Mouse (Mus musculus): ENCODE results near the gene L3mbtl3. TPM values are rescaled to one million over a fixed set of nuclear protein-coding genes. Genes with fewer than 3 reads are reported as not detected.
A peak's percentile ranks its signal among the peaks of the same experiment; 100 is the strongest.

Gene L3mbtl3
- polyA plus RNA-seq (2016; fragmentation: Nextera tagmentation; extraction: Ambion mirVana): 22.3 and 24.7 TPM in 2 replicates

DNA sequence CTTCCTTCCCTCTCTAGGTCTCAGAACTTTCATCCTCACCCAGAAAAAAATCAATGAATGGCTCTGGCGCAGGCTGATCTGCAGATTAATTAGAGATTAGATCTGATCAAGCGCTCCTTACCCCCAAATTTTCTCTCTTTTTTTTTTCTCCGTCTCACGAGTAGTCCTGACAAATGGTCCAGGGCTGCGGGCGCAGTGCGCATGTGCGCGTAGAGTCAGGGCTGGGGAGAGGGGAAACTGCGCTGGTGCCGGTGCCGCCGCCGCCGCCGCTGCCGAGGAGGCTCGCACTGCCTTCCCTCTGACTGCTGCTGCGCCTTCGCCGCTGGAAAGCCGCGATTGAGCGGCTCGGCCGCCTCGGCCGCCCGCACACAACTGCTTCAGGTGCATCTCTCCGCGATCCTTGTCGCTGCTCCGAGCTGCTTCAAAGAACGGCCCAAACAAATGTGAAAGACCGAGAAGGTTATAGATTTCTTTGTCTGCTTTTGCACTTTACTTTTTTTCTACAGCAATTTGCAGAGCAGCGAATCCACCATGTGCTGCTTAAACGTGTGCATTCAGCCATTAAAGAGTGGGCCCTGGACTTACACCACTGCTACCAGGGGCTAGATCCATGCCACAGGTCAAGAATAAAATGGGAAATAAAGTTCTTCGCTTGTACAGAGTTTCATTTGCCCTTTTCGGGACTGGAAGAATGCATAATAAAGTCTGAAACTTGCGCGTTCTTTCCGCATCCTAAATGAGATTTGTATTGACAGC is at the start of gene L3mbtl3:
Gene L3mbtl3, minus strand, starts transcription at position 182 of the 756 bp plus-strand sequence.
- Histone ChIP-seq H3K4me1 (peaks cover 24% of the 10 kb centered on the region), H3K9ac (peak within 1 kb of the TSS; percentile 93), H3K9me3 (no peaks in the 10 kb centered on the region), H3K36me3 (replicated peaks) (no peaks in the 10 kb centered on the region), H3K4me3 (replicated peaks) (peak within 1 kb of the TSS; percentile 89), H3K4me2 (peak within 1 kb of the TSS; percentile 82), H3K27me3 (no peaks in the 10 kb centered on the region), H3K27ac (peak within 1 kb of the TSS; percentile 95)
- under 1% methylated on average over 42 of the region's 42 CpGs for WGBS
- peak; percentile 83 for ATAC-seq (ENCODE audit: low FRiP score)

DNA sequence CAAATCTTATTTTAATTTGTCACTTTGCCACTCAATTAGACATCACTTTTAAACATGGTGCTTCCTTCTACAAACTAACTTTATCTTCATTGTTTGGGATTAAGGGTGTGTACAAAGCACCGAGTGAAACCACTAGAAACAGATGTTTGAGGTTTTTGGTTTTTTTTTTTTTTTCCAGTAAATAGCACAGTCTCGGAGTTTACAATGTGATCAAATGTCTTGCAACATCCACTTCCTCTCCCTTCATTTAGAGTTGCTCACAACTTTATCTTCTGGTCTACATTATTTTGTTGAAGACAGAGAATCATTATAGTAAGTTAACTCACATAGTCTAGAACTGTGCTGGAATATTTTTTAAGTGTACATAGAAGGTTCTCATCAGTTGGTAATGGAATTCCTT is 45.4 kb upstream of the L3mbtl3 start:
- Histone ChIP-seq H3K9me3 (no peaks in the 10 kb centered on the region), H3K4me1 (no peaks in the 10 kb centered on the region), H3K36me3 (replicated peaks) (no peaks in the 10 kb centered on the region), H3K4me3 (replicated peaks) (no peak overlapping the region), H3K27me3 (no peaks in the 10 kb centered on the region), H3K9ac (no peak overlapping the region), H3K27ac (no peak overlapping the region), H3K4me2 (no peak overlapping the region)
- 83% methylated on average over 2 of the region's 2 CpGs for WGBS
- no peak for ATAC-seq (ENCODE audit: low FRiP score)

DNA sequence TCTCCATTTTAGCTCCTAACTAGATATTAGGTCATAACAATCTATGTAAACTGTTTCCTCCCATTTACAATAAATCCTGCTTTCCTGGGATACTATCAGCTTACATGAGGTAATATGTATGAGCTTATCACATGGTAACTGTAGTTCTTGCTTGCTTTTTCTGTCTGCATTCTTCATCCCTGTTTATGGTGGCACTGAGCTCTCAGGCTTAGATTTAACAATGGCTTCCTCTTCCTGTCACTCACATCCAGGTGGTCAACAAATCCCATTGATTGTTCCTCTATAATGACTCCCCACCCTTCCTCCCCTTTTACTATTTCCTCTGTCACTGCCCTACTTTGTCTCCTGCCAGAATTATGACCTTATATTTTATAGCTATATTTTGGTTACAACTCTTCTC is 12.9 kb upstream of the L3mbtl3 start:
- Histone ChIP-seq H3K4me2 (no peak overlapping the region), H3K9me3 (no peaks in the 10 kb centered on the region), H3K9ac (no peak overlapping the region), H3K27ac (no peak overlapping the region), H3K36me3 (replicated peaks) (no peaks in the 10 kb centered on the region), H3K4me1 (no peaks in the 10 kb centered on the region), H3K27me3 (no peaks in the 10 kb centered on the region), H3K4me3 (replicated peaks) (no peak overlapping the region)
- no peak for ATAC-seq (ENCODE audit: low FRiP score)

GRCm38 (mm10) chr10:26377332-26377602 is 1.5 kb upstream of the L3mbtl3 start:
- ATAC-seq (ENCODE audit: low FRiP score): no peak
- 78% methylated on average over 6 of the region's 6 CpGs for WGBS

DNA sequence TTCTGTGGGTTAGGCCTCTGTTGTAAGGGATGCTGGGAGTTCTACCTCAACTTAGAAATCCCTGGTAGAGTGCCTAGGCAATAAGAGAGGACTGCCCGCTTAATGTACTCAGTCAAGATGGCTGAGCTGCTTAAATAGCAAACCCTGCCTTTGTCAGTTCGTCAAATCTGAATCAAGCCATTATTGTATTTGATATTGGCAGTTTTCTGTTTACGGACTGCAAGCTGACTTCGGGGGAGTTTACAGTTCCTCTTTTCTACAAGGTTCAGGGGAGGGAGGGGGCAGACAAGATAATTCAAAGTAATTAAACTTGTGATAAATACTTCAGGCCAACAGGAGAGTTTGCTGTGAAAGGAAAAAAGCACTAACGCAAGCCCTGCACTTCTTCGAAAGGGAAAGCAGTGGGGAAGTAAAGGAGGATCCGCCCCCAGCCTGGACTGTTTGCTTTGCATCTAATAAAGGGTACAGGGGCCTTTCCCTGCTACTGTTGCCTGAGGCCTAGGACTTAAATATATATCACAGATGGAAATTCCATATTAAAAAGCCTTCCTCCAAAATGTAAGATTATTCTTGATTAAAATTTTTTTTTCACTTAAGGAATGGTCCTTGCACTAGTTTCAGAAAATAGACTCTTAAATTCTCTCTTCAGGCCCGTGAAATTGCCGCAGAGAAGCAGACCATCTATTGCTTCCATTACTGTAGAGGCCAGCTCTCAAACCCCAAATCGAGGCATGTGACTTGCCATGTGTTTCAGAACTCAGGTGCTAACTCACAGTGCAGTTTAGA is 968 bp upstream of the L3mbtl3 start:
- no peak for ATAC-seq (ENCODE audit: low FRiP score)
- Histone ChIP-seq H3K4me2 (peak overlapping the region; percentile 82), H3K4me3 (replicated peaks) (peak overlapping the region; percentile 89), H3K27me3 (no peaks in the 10 kb centered on the region), H3K4me1 (peaks cover 18% of the 10 kb centered on the region), H3K9ac (peak overlapping the region; percentile 93), H3K27ac (peak overlapping the region; percentile 95; the same call in 1 of the 2 replicates), H3K9me3 (no peaks in the 10 kb centered on the region), H3K36me3 (replicated peaks) (no peaks in the 10 kb centered on the region)
- 32% methylated on average over 10 of the region's 10 CpGs for WGBS

More at GRCm38 (mm10) chr10:26377332-26377602, 1.5 kb upstream of the L3mbtl3 start:
- Histone ChIP-seq H3K4me2 (0 out of 2 replicates have a peak overlapping the region, but pooled peaks have one; percentile 82), H3K4me1 (peaks cover 14% of the 10 kb centered on the region), H3K9me3 (no peaks in the 10 kb centered on the region), H3K4me3 (replicated peaks) (no peak overlapping the region), H3K27me3 (no peaks in the 10 kb centered on the region), H3K36me3 (replicated peaks) (no peaks in the 10 kb centered on the region), H3K27ac (no peak overlapping the region), H3K9ac (no peak overlapping the region)

DNA sequence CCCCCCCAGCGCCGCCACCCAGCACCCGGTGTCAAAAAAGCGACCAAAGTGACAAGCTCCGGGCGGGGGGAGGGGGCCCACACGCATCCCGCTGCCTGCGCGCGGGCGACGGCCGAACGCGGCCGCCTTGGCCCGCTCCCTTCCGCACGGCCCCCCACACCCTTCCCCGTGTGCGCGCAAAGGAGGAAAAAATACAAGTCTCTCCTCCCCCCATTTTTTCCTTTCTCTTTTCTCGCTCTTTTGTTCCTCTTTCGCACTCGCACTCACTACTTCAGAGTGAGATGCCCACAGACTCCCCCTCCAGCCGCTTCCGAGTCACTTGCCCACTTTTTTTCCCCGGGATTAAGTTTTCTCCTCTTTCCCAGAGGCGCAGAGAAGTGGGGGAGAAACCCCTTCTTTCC is 420 bp downstream of the L3mbtl3 start:
- Histone ChIP-seq H3K9me3 (no peaks in the 10 kb centered on the region), H3K36me3 (replicated peaks) (no peaks in the 10 kb centered on the region), H3K4me1 (peaks cover 24% of the 10 kb centered on the region), H3K4me3 (replicated peaks) (peak overlapping the region; percentile 89), H3K4me2 (peak overlapping the region; percentile 82), H3K9ac (peak overlapping the region; percentile 93), H3K27me3 (no peaks in the 10 kb centered on the region), H3K27ac (peak overlapping the region; percentile 95)
- under 1% methylated on average over 25 of the region's 30 CpGs for WGBS
- peak; percentile 57 for ATAC-seq (ENCODE audit: low FRiP score)

- peak overlapping the region; percentile 93 for H3K9ac ChIP-seq
- H3K4me1 ChIP-seq: peaks cover 24% of the 10 kb centered on the region
- no peaks in the 10 kb centered on the region for H3K9me3 ChIP-seq
- peak overlapping the region; percentile 89 for H3K4me3 ChIP-seq (replicated peaks)
- no peaks in the 10 kb centered on the region for H3K27me3 ChIP-seq
- peak; percentile 71 for ATAC-seq (ENCODE audit: low FRiP score)
- under 1% methylated on average over 47 of the region's 101 CpGs for WGBS
- no peaks in the 10 kb centered on the region for H3K36me3 ChIP-seq (replicated peaks)
- peak overlapping the region; percentile 95 for H3K27ac ChIP-seq
- peak overlapping the region; percentile 82 for H3K4me2 ChIP-seq
Measured at GRCm38 (mm10) chr10:26374436-26375311, 1.1 kb downstream of the L3mbtl3 start.

- Histone ChIP-seq H3K27ac (peak overlapping the region; percentile 95), H3K4me1 (peaks cover 24% of the 10 kb centered on the region), H3K4me3 (replicated peaks) (peak overlapping the region; percentile 89), H3K27me3 (no peaks in the 10 kb centered on the region), H3K9me3 (no peaks in the 10 kb centered on the region), H3K9ac (peak overlapping the region; percentile 93), H3K4me2 (peak overlapping the region; percentile 82), H3K36me3 (replicated peaks) (no peaks in the 10 kb centered on the region)
- under 1% methylated on average over 68 of the region's 71 CpGs for WGBS
- peak; percentile 49 for ATAC-seq (ENCODE audit: low FRiP score)
Measured at GRCm38 (mm10) chr10:26373951-26374435, 1.8 kb downstream of the L3mbtl3 start.

DNA sequence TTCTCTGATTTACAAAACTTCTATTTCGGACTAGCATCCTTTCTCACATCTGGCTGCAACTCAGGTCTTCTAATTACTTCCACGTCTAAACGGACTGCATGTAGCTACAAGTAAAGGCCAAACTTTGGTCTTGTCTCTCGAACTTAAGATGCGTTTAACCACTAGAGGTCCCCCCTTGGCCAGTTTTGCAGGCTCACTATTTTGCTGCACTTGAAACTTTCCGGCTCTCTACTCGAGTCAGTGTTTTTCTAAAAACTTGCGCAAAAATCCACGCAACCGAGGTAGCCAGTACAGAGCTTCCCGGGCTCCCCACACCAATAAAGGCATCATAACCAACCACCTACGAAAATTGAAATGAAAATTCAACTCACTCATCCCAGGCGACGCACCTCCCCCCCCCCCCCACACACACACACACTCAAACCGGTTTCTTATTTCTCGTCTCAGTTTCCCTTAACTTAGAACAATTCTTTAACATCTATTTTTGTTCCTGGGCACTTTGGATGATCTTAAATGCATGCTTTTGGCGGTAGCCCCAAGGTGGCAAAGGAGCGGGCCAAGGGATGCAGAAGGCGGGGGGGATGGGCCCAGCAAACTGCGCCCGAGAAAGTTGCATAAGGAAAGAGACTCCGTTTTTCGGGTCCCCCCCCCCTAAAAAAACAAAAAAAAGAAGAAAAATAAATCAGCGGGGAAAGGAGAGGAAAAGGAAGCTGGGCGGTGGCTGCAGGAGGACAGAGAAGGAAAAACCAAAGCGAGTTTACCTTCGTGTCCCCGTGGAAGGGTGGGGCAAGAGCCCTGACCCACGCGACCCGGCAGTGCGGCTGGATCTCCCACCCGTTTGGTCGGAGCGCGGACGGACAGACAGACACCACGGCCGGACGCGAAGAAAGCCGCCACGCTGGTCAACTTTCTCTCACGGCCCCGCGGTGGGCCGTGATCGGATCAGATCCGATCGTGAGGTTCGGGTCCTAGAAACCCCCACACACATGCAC is 2.5 kb downstream of the L3mbtl3 start:
- Histone ChIP-seq H3K4me3 (replicated peaks) (peak overlapping the region; percentile 89), H3K9me3 (no peaks in the 10 kb centered on the region), H3K27ac (peak overlapping the region; percentile 95), H3K4me1 (peaks cover 24% of the 10 kb centered on the region), H3K36me3 (replicated peaks) (no peaks in the 10 kb centered on the region; the same call in 1 of the 2 replicates), H3K27me3 (no peaks in the 10 kb centered on the region), H3K4me2 (peak overlapping the region; percentile 82), H3K9ac (peak overlapping the region; percentile 93)
- under 1% methylated on average over 51 of the region's 51 CpGs for WGBS
- ATAC-seq (ENCODE audit: low FRiP score): no peak

- Histone ChIP-seq H3K4me2 (no peak overlapping the region), H3K9ac (no peak overlapping the region)
Measured at GRCm38 (mm10) chr10:26371416-26371815, 4.4 kb downstream of the L3mbtl3 start.

DNA sequence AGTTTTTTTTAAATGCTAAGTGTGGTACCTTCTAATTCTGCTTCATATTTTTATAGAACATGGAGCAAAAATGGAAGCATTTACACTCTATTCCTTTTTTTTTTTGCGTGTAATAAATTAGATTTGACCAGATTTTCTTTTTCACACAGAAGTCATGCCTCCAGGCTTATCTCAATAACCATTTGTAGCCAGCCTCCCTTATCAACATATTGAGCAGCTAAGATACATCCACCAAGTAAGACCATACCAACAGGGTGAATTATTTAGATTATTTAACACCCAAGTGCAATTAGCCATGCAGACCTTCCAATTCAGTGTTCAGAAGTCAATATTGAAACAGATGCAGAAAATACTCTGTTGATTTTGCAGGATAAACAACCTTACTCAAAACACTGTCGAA is 10.8 kb downstream of the L3mbtl3 start:
- Histone ChIP-seq H3K4me2 (no peak overlapping the region), H3K4me1 (peaks cover 11% of the 10 kb centered on the region; the same call in 1 of the 2 replicates), H3K27me3 (no peaks in the 10 kb centered on the region), H3K9ac (no peak overlapping the region), H3K36me3 (replicated peaks) (no peaks in the 10 kb centered on the region; the same call in 1 of the 2 replicates), H3K27ac (no peak overlapping the region), H3K4me3 (replicated peaks) (no peak overlapping the region), H3K9me3 (no peaks in the 10 kb centered on the region)
- WGBS: 93% methylated on average over 2 of the region's 2 CpGs
- ATAC-seq (ENCODE audit: low FRiP score): no peak

More at GRCm38 (mm10) chr10:26371416-26371815, 4.4 kb downstream of the L3mbtl3 start:
- 74% methylated on average over 7 of the region's 7 CpGs for WGBS
- Histone ChIP-seq H3K9me3 (no peaks in the 10 kb centered on the region), H3K4me3 (replicated peaks) (no peak overlapping the region), H3K36me3 (replicated peaks) (no peaks in the 10 kb centered on the region; the same call in 1 of the 2 replicates), H3K27ac (no peak overlapping the region), H3K4me1 (peaks cover 15% of the 10 kb centered on the region), H3K27me3 (no peaks in the 10 kb centered on the region)
- no peak for ATAC-seq (ENCODE audit: low FRiP score)

Data from forebrain, embryonic 12.5 days (tissue).